Mouse (Mus musculus): ENCODE data around the gene Gm6034. TPM values are rescaled to one million over a fixed set of nuclear protein-coding genes. Genes with fewer than 3 reads are reported as not detected.
"Not testable (repeated sequence)": the region's sequence is repeated elsewhere in the genome, so short reads cannot be mapped to it uniquely, and the experiment has no call there.

Gene Gm6034
- polyA plus RNA-seq, 1 experiment: not detected

- Histone ChIP-seq H3K27ac (ENCODE audit: insufficient read depth, low read length) (no peak overlapping the region), H3K4me1 (ENCODE audit: control insufficient read depth, insufficient read depth, low read length) (peaks cover 4% of the 10 kb centered on the region), H3K4me3 (ENCODE audit: insufficient read depth, low read length) (no peak overlapping the region)
- no peak for TF ChIP-seq CTCF (IDR thresholded peaks at IDR 0.05; ENCODE audit: extremely low read depth, insufficient read depth, low read length)
- TF ChIP-seq POLR2A (IDR thresholded peaks at IDR 0.05; ENCODE audit: extremely low read depth, insufficient read depth, low read length): no peak
Observed at GRCm38 (mm10) chr17:36022098-36022497, 20.7 kb upstream of the Gm6034 start.

GRCm38 (mm10) chr17:36022922-36023321 is 19.8 kb upstream of the Gm6034 start:
- no peak for TF ChIP-seq POLR2A (IDR thresholded peaks at IDR 0.05; ENCODE audit: extremely low read depth, insufficient read depth, low read length)
- TF ChIP-seq CTCF (IDR thresholded peaks at IDR 0.05; ENCODE audit: extremely low read depth, insufficient read depth, low read length): no peak
- Histone ChIP-seq H3K27ac (ENCODE audit: insufficient read depth, low read length) (no peak overlapping the region), H3K4me1 (ENCODE audit: control insufficient read depth, insufficient read depth, low read length) (peaks cover 4% of the 10 kb centered on the region), H3K4me3 (ENCODE audit: insufficient read depth, low read length) (no peak overlapping the region)

GRCm38 (mm10) chr17:36023710-36024654 is 18.8 kb upstream of the Gm6034 start:
- peaks cover 4% of the 10 kb centered on the region for H3K4me1 ChIP-seq (ENCODE audit: control insufficient read depth, insufficient read depth, low read length)
- no peak for TF ChIP-seq POLR2A (IDR thresholded peaks at IDR 0.05; ENCODE audit: extremely low read depth, insufficient read depth, low read length)
- no peak for TF ChIP-seq CTCF (IDR thresholded peaks at IDR 0.05; ENCODE audit: extremely low read depth, insufficient read depth, low read length)
- H3K4me3 ChIP-seq (ENCODE audit: insufficient read depth, low read length): no peak overlapping the region
- peak overlapping the region; percentile 56 for H3K27ac ChIP-seq (ENCODE audit: insufficient read depth, low read length)

GRCm38 (mm10) chr17:36025197-36025596 is 17.6 kb upstream of the Gm6034 start:
- H3K27ac ChIP-seq (ENCODE audit: insufficient read depth, low read length): no peak overlapping the region
- H3K4me3 ChIP-seq (ENCODE audit: insufficient read depth, low read length): no peak overlapping the region
- TF ChIP-seq CTCF (IDR thresholded peaks at IDR 0.05; ENCODE audit: extremely low read depth, insufficient read depth, low read length) (no peak), POLR2A (IDR thresholded peaks at IDR 0.05; ENCODE audit: extremely low read depth, insufficient read depth, low read length) (no peak)
- peaks cover 4% of the 10 kb centered on the region for H3K4me1 ChIP-seq (ENCODE audit: control insufficient read depth, insufficient read depth, low read length)

- Histone ChIP-seq H3K4me1 (ENCODE audit: control insufficient read depth, insufficient read depth, low read length) (peaks cover 4% of the 10 kb centered on the region), H3K4me3 (ENCODE audit: insufficient read depth, low read length) (no peak overlapping the region), H3K27ac (ENCODE audit: insufficient read depth, low read length) (no peak overlapping the region)
- TF ChIP-seq CTCF (IDR thresholded peaks at IDR 0.05; ENCODE audit: extremely low read depth, insufficient read depth, low read length) (no peak), POLR2A (IDR thresholded peaks at IDR 0.05; ENCODE audit: extremely low read depth, insufficient read depth, low read length) (no peak)
Observed at GRCm38 (mm10) chr17:36025901-36026300, 16.9 kb upstream of the Gm6034 start.

- Histone ChIP-seq H3K4me1 (ENCODE audit: control insufficient read depth, insufficient read depth, low read length) (peaks cover 6% of the 10 kb centered on the region), H3K27ac (ENCODE audit: insufficient read depth, low read length) (no peak overlapping the region)
- TF ChIP-seq POLR2A (IDR thresholded peaks at IDR 0.05; ENCODE audit: extremely low read depth, insufficient read depth, low read length): no peak
- no peak for TF ChIP-seq CTCF (IDR thresholded peaks at IDR 0.05; ENCODE audit: extremely low read depth, insufficient read depth, low read length)
Observed at GRCm38 (mm10) chr17:36027663-36028062, 15.1 kb upstream of the Gm6034 start.

GRCm38 (mm10) chr17:36028879-36029619 is 13.7 kb upstream of the Gm6034 start:
- H3K4me3 ChIP-seq (ENCODE audit: insufficient read depth, low read length): no peak overlapping the region

More at GRCm38 (mm10) chr17:36027663-36028062, 15.1 kb upstream of the Gm6034 start:
- no peak overlapping the region for H3K4me3 ChIP-seq (ENCODE audit: insufficient read depth, low read length)

GRCm38 (mm10) chr17:36030046-36030702 is 12.6 kb upstream of the Gm6034 start:
- H3K4me3 ChIP-seq (ENCODE audit: insufficient read depth, low read length); H3K4me1 ChIP-seq (ENCODE audit: control insufficient read depth, insufficient read depth, low read length); H3K27ac ChIP-seq (ENCODE audit: insufficient read depth, low read length): not testable (repeated sequence)

More at GRCm38 (mm10) chr17:36028879-36029619, 13.7 kb upstream of the Gm6034 start:
- Histone ChIP-seq H3K27ac (ENCODE audit: insufficient read depth, low read length) (no peak overlapping the region), H3K4me1 (ENCODE audit: control insufficient read depth, insufficient read depth, low read length) (peaks cover 4% of the 10 kb centered on the region)
- TF ChIP-seq POLR2A (IDR thresholded peaks at IDR 0.05; ENCODE audit: extremely low read depth, insufficient read depth, low read length): no peak
- TF ChIP-seq CTCF (IDR thresholded peaks at IDR 0.05; ENCODE audit: extremely low read depth, insufficient read depth, low read length): no peak

- H3K4me1 ChIP-seq (ENCODE audit: control insufficient read depth, insufficient read depth, low read length); H3K27ac ChIP-seq (ENCODE audit: insufficient read depth, low read length): not testable (repeated sequence)
- peak overlapping the region; percentile 63 for H3K4me3 ChIP-seq (ENCODE audit: insufficient read depth, low read length)
Observed at GRCm38 (mm10) chr17:36030703-36031582, 11.8 kb upstream of the Gm6034 start.

Measured in cortical plate, adult 2 months (tissue).